Mouse (Mus musculus) neural tube, embryonic 15.5 days (tissue): Measurements from ENCODE around the gene Tmprss9. TPM values are rescaled to one million over a fixed set of nuclear protein-coding genes. Genes with fewer than 3 reads are reported as not detected.

Experiments used
- ATAC-seq: fragments of 200-750 bp; cut with Nextera tagmentation; 2 replicates; pipeline ENCODE4 v1.8.0; 2017; ENCODE audit warnings: mild to moderate bottlenecking, moderate TSS enrichment, moderate library complexity; ENCODE audit not compliant: low FRiP score
- H3K27ac ChIP-seq: fragments of 300-500 bp; sonication (generic); replicated peaks from 2 replicates; pipeline ENCODE4 v1.5.1; 2015; ENCODE audit warnings: mild to moderate bottlenecking, inconsistent platforms
- H3K27me3 ChIP-seq: fragments of 300-500 bp; sonication (generic); replicated peaks from 2 replicates; pipeline ENCODE4 v1.6.1; 2015; ENCODE audit warnings: inconsistent platforms
- H3K36me3 ChIP-seq: fragments of 300-500 bp; sonication (generic); 2 replicates; pipeline ENCODE4 v1.6.1; 2015; ENCODE audit warnings: inconsistent platforms
- H3K4me1 ChIP-seq: fragments of 300-500 bp; sonication (generic); 2 replicates; pipeline ENCODE4 v1.6.1; 2015; ENCODE audit warnings: inconsistent platforms
- H3K4me2 ChIP-seq: fragments of 300-500 bp; sonication (generic); 2 replicates; pipeline ENCODE4 v1.6.1; 2015; ENCODE audit warnings: inconsistent platforms, mild to moderate bottlenecking, moderate library complexity
- H3K4me3 ChIP-seq: fragments of 300-500 bp; sonication (generic); replicated peaks from 2 replicates; pipeline ENCODE4 v1.5.1; 2015; ENCODE audit warnings: mild to moderate bottlenecking, inconsistent platforms
- H3K9ac ChIP-seq: fragments of 300-500 bp; sonication (generic); replicated peaks from 2 replicates; pipeline ENCODE4 v1.6.1; 2015; ENCODE audit warnings: mild to moderate bottlenecking, inconsistent platforms
- H3K9me3 ChIP-seq: fragments of 300-500 bp; sonication (generic); replicated peaks from 2 replicates; pipeline ENCODE4 v1.6.1; 2016; ENCODE audit warnings: inconsistent platforms
- WGBS: fragments of 180-500 bp; shearing (Covaris S2); methylation state at CpG from one replicate; pipeline ENCODE4 v1.1.7; 2015; ENCODE audit warnings: mixed read lengths; 5-methylcytosine and 5-hydroxymethylcytosine counted together
- polyA plus RNA-seq: library from polyadenylated mRNA; unstranded; fragments of >200 nt; fragmentation: Nextera tagmentation; extraction: Ambion mirVana; gene quantifications from 2 replicates; pipeline ENCODE4 v1.2.1, GENCODE M21; 2015

Gene Tmprss9
- polyA plus RNA-seq, 1 experiment from 2014 or later = 0.35 TPM

DNA sequence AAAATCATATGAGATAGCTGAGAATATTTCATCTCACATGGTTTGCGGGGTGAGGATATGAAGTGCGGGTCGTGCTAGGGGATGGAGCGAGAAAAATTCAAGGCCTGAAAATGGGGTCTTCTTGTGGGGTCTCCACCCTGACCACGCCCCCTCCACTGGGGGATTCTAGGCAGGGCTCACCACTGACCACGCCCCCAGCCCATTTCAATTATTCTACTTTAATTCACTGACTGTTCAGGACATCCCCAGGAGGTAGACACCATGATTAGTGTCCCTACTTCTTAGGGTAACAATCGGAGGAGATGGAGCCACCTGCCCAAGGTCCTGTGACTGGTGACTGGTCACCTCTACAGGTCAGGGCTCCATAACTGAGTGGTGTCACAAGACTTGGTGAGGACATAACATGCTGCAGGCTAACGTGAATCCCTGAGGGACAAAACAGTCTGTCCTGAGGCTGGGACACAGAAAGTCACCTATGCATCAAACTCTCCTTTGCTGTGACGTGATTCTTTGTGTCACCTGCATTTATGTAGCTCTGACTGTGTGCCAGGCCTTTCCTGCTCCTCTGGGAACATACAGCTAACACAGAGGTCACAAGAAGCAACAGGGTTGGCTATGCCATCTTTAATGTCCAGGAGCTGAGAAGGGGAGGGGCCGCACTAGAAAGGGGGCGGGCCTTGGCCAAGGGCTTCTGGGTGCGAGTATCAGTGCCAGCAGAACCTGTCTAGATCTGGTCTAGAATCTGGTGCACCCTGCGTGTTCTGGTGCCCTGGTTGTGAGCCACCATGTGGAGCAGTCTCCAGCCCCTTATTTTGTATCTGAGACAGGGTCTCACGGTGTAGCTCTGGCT, 62.7 kb downstream of the Tmprss9 start:
- Histone ChIP-seq H3K9ac (no peak overlapping the region), H3K27ac (no peak overlapping the region), H3K4me1 (peaks cover 85% of the 10 kb centered on the region), H3K27me3 (peaks cover 70% of the 10 kb centered on the region), H3K4me2 (peak overlapping the region; percentile 88), H3K36me3 (no peaks in the 10 kb centered on the region), H3K9me3 (no peaks in the 10 kb centered on the region), H3K4me3 (peak overlapping the region; percentile 15; the same call in 1 of the 2 replicates)
- no peak for ATAC-seq
- WGBS = 36% methylated on average over 14 of the region's 14 CpGs

GRCm38 (mm10) chr10:80935241-80935640, 63.6 kb downstream of the Tmprss9 start:
- peaks cover 89% of the 10 kb centered on the region for H3K4me1 ChIP-seq
- no peak for ATAC-seq
- no peak overlapping the region; the same call in 1 of the 2 replicates for H3K27ac ChIP-seq
- H3K27me3 ChIP-seq = peaks cover 68% of the 10 kb centered on the region
- peak overlapping the region; percentile 59 for H3K4me2 ChIP-seq
- H3K4me3 ChIP-seq = no peak overlapping the region
- 2% methylated on average over 3 of the region's 3 CpGs for WGBS
- no peaks in the 10 kb centered on the region for H3K36me3 ChIP-seq
- H3K9ac ChIP-seq = no peak overlapping the region
- H3K9me3 ChIP-seq = no peaks in the 10 kb centered on the region

- no peaks in the 10 kb centered on the region for H3K9me3 ChIP-seq
- H3K4me3 ChIP-seq = peak overlapping the region; percentile 27
- H3K9ac ChIP-seq = no peak overlapping the region
- H3K36me3 ChIP-seq = no peaks in the 10 kb centered on the region
- H3K27me3 ChIP-seq = peaks cover 64% of the 10 kb centered on the region
- peak; percentile 12; the same call in 1 of the 2 replicates for ATAC-seq
- peak overlapping the region; percentile 59 for H3K4me2 ChIP-seq
- peaks cover 89% of the 10 kb centered on the region for H3K4me1 ChIP-seq
- peak overlapping the region; percentile 63; the same call in 1 of the 2 replicates for H3K27ac ChIP-seq
- WGBS = 4% methylated on average over 16 of the region's 17 CpGs
Observed at GRCm38 (mm10) chr10:80935698-80936097, 64.0 kb downstream of the Tmprss9 start.

- Histone ChIP-seq H3K4me2 (peak overlapping the region; percentile 59), H3K9ac (peak overlapping the region; percentile 37; the same call in 1 of the 2 replicates), H3K4me1 (peaks cover 88% of the 10 kb centered on the region), H3K4me3 (peak overlapping the region; percentile 27), H3K9me3 (no peaks in the 10 kb centered on the region), H3K27me3 (peaks cover 58% of the 10 kb centered on the region), H3K27ac (peak overlapping the region; percentile 63; the same call in 1 of the 2 replicates), H3K36me3 (no peaks in the 10 kb centered on the region)
- WGBS = 1% methylated on average over 37 of the region's 37 CpGs
- peak; percentile 22; the same call in 1 of the 2 replicates for ATAC-seq
Observed at GRCm38 (mm10) chr10:80936135-80936809, 64.6 kb downstream of the Tmprss9 start.

- Histone ChIP-seq H3K36me3 (no peaks in the 10 kb centered on the region), H3K27me3 (peaks cover 53% of the 10 kb centered on the region), H3K9ac (no peak overlapping the region), H3K4me2 (peak overlapping the region; percentile 59), H3K4me3 (peak overlapping the region; percentile 27), H3K27ac (no peak overlapping the region), H3K9me3 (no peaks in the 10 kb centered on the region), H3K4me1 (peaks cover 83% of the 10 kb centered on the region)
- ATAC-seq = no peak
- WGBS = 14% methylated on average over 6 of the region's 6 CpGs
Observed at GRCm38 (mm10) chr10:80936810-80937164, 65.1 kb downstream of the Tmprss9 start.

DNA sequence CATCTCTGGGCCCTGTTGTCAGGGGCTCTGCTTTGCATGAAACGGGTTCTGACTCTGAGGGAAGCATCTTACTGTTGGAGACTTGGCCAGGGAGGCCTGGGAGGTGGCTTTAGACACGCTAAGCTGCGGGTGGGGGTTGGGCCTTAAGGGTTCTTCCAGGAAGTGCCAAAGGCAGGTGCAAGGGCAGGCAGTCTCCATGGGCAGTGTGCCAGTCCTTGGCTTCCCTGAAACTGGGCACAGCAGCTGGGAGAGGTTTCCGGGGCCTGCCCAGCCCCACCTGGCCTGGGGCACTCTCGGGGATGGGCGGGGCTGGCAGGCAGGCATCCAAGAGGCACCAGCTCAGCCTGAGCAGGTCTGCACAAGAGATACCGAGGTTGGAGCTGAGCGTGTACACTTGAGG, 66.0 kb downstream of the Tmprss9 start:
- no peak overlapping the region for H3K4me2 ChIP-seq
- peaks cover 44% of the 10 kb centered on the region for H3K27me3 ChIP-seq
- WGBS = 22% methylated on average over 8 of the region's 8 CpGs
- no peak for ATAC-seq
- H3K4me1 ChIP-seq = peaks cover 74% of the 10 kb centered on the region
- H3K36me3 ChIP-seq = no peaks in the 10 kb centered on the region
- H3K4me3 ChIP-seq = no peak overlapping the region
- no peaks in the 10 kb centered on the region for H3K9me3 ChIP-seq
- H3K9ac ChIP-seq = no peak overlapping the region
- no peak overlapping the region for H3K27ac ChIP-seq

DNA sequence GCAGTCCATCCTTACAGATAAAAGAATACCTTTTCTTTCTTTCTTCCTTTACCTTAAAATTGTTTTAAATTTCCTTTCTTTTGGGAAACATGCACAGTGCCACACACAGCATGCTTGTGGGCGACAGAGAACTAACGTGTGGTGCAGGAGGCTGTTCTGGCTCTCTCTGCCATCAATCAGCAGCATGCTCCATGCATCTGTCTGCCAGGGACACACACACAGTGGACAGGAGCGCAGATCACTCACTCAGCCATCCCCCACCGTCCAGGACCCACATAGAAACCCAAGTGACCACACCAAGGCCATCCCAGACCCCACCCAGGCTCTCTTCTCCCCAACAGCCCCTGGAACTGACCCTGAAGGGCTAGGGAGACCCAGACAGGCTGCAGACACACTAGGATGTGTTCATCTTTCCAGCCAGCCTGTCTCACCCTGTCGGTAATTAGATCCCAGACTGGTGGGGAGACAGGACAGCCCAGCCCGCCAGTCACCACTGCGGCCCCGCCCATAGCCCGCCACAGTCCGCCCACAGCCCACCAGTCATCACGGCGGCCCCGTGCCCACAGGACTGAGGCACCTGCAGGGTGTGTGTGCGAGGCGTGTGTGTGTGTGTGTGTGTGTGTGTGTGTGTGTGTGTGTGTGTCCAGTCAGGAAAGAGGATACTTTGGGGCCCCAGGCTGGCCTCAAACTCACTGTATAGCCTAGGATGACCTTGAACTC, 67.3 kb downstream of the Tmprss9 start:
- 10% methylated on average over 15 of the region's 15 CpGs for WGBS
- Histone ChIP-seq H3K4me1 (peaks cover 61% of the 10 kb centered on the region), H3K4me2 (peak overlapping the region; percentile 73), H3K27me3 (peaks cover 31% of the 10 kb centered on the region), H3K9ac (peak overlapping the region; percentile 37; the same call in 1 of the 2 replicates), H3K4me3 (peak overlapping the region; percentile 35), H3K9me3 (no peaks in the 10 kb centered on the region), H3K27ac (peak overlapping the region; percentile 80), H3K36me3 (no peaks in the 10 kb centered on the region)
- ATAC-seq = peak; percentile 39

DNA sequence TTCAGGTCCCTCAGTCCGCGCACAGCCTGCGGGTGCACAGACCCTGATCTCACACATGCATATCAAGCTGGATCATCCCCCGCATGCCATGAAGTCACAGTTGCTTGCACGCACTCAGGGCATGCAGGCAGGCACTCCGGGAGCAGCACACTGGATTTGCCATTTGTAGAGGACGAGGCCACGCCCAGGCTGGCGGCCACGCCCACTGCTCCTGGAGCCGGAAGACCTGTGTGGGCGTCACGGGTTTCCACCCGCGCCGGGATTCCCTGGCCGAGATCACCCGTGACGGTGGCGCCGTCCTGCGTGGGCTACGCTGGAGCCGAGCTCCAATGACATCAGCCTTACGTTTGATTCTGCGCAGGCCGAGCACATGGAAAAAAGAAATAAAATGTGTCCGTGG, 68.0 kb downstream of the Tmprss9 start:
- Histone ChIP-seq H3K4me2 (peak overlapping the region; percentile 73), H3K9me3 (no peaks in the 10 kb centered on the region), H3K4me3 (peak overlapping the region; percentile 35), H3K27me3 (peaks cover 24% of the 10 kb centered on the region), H3K9ac (peak overlapping the region; percentile 37), H3K36me3 (no peaks in the 10 kb centered on the region), H3K27ac (peak overlapping the region; percentile 80), H3K4me1 (peaks cover 59% of the 10 kb centered on the region)
- 3% methylated on average over 28 of the region's 28 CpGs for WGBS
- peak; percentile 76 for ATAC-seq

GRCm38 (mm10) chr10:80940320-80940987, 68.8 kb downstream of the Tmprss9 start:
- H3K9me3 ChIP-seq = no peaks in the 10 kb centered on the region
- WGBS = 35% methylated on average over 8 of the region's 8 CpGs
- peak overlapping the region; percentile 37; the same call in 1 of the 2 replicates for H3K9ac ChIP-seq
- no peaks in the 10 kb centered on the region for H3K36me3 ChIP-seq
- ATAC-seq = no peak
- peak overlapping the region; percentile 73 for H3K4me2 ChIP-seq
- H3K4me3 ChIP-seq = peak overlapping the region; percentile 35; the same call in 1 of the 2 replicates
- peak overlapping the region; percentile 80 for H3K27ac ChIP-seq
- peaks cover 56% of the 10 kb centered on the region for H3K4me1 ChIP-seq
- peaks cover 18% of the 10 kb centered on the region for H3K27me3 ChIP-seq

DNA sequence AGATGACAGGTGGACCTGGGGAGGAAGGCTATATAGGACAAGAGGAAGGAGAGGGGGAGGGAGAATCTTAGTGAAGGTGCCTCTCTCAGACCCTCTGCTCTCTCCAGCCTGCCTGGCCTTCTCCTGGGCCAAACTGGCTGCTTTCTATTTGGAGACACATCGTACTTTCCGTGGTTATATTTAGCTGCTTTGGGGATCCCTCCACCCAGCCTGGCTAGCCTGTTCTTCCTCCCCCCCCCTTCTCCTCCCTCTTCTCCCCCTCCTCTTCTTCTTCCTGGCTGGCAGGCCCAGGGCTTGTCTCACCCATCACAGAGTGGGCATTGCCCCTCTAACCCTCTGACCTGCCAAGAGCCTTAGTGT, 69.3 kb downstream of the Tmprss9 start:
- WGBS = 90% methylated on average over 2 of the region's 2 CpGs
- Histone ChIP-seq H3K36me3 (no peaks in the 10 kb centered on the region), H3K4me2 (peak overlapping the region; percentile 73; the same call in 1 of the 2 replicates), H3K4me1 (peaks cover 51% of the 10 kb centered on the region), H3K9me3 (no peaks in the 10 kb centered on the region), H3K4me3 (no peak overlapping the region), H3K27ac (0 out of 2 replicates have a peak overlapping the region, but pooled peaks have one; percentile 80), H3K9ac (no peak overlapping the region), H3K27me3 (peaks cover 15% of the 10 kb centered on the region)
- no peak for ATAC-seq

GRCm38 (mm10) chr10:80942919-80943318, 71.3 kb downstream of the Tmprss9 start:
- H3K9me3 ChIP-seq = no peaks in the 10 kb centered on the region
- no peak overlapping the region for H3K4me2 ChIP-seq
- H3K4me3 ChIP-seq = no peak overlapping the region
- no peak overlapping the region for H3K27ac ChIP-seq
- H3K27me3 ChIP-seq = no peaks in the 10 kb centered on the region; the same call in 1 of the 2 replicates
- H3K9ac ChIP-seq = no peak overlapping the region
- peaks cover 36% of the 10 kb centered on the region for H3K4me1 ChIP-seq
- no peaks in the 10 kb centered on the region for H3K36me3 ChIP-seq
- WGBS = 74% methylated on average over 8 of the region's 8 CpGs
- no peak for ATAC-seq
